Mouse (Mus musculus) olfactory bulb, adult 2 months (tissue): ENCODE results near the gene Nfic.

ENCODE experiments used
- CTCF ChIP-seq: fragments of 200-500 bp; IDR thresholded peaks from 2 replicates; pipeline ENCODE4 v1.5.1; 2012; ENCODE audit warnings: low read depth, mild to moderate bottlenecking, low read length, moderate library complexity; ENCODE audit not compliant: insufficient read depth
- POLR2A ChIP-seq: fragments of 200-500 bp; IDR thresholded peaks from 2 replicates; pipeline ENCODE4 v1.6.1; 2012; ENCODE audit warnings: mild to moderate bottlenecking, low read depth, low read length, moderate library complexity; ENCODE audit not compliant: insufficient read depth

DNA sequence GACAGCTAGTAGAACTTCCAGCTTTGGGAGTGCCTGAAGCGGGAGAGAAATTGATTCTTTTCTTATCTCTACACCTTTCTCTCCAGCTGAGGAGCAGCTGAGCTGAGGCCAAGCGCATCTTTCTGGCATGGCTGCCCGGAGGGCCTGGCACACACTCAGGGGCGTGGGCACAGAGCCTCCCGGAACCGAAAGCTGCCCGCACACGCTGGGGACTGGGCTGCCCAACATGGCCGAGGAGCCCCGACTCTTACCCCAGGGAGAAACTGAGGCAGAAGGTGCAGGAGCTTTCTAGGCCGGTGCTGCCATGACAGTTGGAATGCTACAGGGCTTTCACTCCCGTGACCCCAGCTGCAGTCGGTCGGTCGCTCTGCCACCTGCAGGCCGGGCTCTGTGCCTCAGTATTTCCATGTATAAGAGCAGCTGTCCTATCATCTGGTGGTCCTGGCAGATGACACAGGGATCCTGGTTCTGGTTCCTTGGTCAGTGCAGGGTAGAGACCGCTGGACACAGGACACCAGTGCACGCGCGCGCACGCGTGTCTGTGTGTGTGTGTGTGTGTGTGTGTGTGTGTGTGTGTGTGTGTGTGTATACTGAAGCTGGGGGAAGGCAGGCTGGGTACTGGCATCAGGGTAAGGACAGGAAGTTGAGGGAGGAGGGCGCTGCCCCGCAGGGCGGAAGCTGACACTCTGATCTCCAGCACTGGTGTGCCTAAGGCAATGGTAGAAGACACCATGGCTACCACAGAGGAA is 21.7 kb downstream of the Nfic start:
- TF ChIP-seq POLR2A (no peak), CTCF (no peak)
